Mouse (Mus musculus): ENCODE results near the gene Ccdc15. TPM values are rescaled to one million over a fixed set of nuclear protein-coding genes. Genes with fewer than 3 reads are reported as not detected.
A peak's percentile ranks its signal among the peaks of the same experiment; 100 is the strongest.

Gene Ccdc15
- total RNA-seq, 2 experiments from 2014 or later, result 1.3 to 1.5 TPM

GRCm38 (mm10) chr9:37244600-37244999 is 103.6 kb downstream of the Ccdc15 start:
- DNase-seq (ENCODE audit: low spot score), result no peak
- intact Hi-C loops (cut with DNase I), result no loop called here

- intact Hi-C loops (cut with DNase I), result no loop called here
- no peak for DNase-seq (ENCODE audit: low spot score)
These were observed 105.5 kb downstream of the Ccdc15 start for GRCm38 (mm10) chr9:37242764-37243163.

- DNase-seq (ENCODE audit: low spot score), result no peak
- intact Hi-C loops (cut with DNase I), result no loop called here
These were observed 112.1 kb downstream of the Ccdc15 start for GRCm38 (mm10) chr9:37235951-37236737.

DNA sequence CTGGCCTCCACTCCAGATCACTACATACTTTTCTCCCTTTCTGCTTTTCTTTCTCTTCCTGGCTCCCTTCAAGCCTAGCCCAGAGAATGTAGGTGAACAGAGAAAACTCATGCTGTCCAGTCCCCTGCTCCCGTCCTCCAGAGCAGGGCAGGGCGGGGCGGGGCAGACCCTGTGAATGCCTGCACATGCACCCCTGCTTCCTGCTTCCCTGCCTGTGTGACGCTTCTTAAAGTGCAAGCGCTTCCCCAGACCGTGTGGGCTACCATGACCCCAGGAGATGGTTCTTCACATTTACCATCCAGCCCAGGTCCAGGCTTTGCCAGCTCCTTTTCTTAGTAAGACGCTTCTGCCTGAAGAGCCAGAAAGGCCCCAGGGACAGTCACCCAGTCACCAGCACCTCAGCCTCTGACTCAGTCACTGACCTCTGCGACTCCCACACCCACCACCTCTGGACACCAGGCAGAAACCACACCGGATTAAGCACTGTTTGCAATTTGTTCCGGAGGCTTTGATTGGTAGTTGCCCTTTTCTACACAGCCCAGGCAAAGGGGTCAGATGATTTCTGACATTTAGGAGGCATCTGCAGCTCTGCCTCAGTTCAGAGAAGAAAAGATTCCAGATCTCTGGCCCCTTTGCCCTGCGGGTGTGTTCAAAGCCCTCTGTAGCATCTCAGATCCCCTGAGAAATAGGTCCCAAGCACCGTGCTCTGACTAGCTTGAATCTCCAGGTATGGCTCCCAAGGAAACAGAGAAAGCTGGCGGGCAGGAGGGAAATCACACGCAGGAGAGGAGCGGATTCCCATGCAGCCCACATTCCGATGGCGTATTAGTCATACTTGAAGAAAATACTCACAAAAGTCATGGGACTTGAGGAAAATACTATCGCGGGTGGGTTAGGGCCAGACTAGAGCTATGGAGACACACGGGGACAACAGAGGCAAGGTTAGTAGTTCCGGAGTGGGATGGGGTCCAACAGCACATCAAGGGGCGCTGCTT is 115.7 kb downstream of the Ccdc15 start:
- no peak for DNase-seq (ENCODE audit: low spot score)
- intact Hi-C loops (cut with DNase I), result no loop called here

- no peak for DNase-seq (ENCODE audit: low spot score)
- intact Hi-C loops (cut with DNase I), result loop anchor here (1.0 to 2.0 kb wide), 4 partner anchors 53 to 336 kb away; no protein-coding TSS in a partner anchor
These were observed 117.6 kb downstream of the Ccdc15 start for GRCm38 (mm10) chr9:37230486-37231195.

DNA sequence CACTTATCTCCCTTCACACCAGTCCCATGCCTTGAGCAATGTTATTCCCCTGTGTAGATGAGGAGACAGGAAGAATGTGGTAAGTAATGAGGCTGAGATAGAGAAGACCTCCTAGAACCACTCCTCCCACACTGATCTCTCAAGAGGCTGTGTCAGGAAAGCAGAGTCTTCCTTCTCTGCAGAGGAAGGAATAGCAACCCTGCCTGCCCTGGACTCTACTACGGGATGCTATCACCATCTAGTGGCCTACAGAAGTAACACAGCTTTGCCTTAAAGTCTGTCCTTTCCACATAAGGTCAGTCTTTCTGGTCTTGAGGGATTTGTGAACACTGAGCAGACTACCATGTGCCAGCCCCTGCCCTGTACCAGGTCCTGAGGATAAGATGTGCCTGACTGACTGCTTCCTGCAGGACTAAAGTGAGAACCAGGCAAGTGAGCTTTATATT is 118.3 kb downstream of the Ccdc15 start:
- intact Hi-C loops (cut with DNase I), result loop anchor here (1.0 to 2.0 kb wide), 4 partner anchors 53 to 335 kb away; no protein-coding TSS in a partner anchor
- DNase-seq (ENCODE audit: low spot score), result peak; percentile 31

Other genes with a start within 250 kb of the Ccdc15 start
- 1 to 10 TPM; 6.3 to 8.3 TPM for gene Pknox2, start 201.0 kb downstream of the Ccdc15 start, total RNA-seq (2021)
- 1 to 10 TPM; 6.5 to 7.8 TPM for gene Tmem218, start 140.2 kb downstream of the Ccdc15 start, total RNA-seq (2021)
- gene Slc37a2, start 92.7 kb downstream of the Ccdc15 start, total RNA-seq (2021), result 1 to 10 TPM; 3.6 to 4.2 TPM
- gene Hepacam, start 18.9 kb upstream of the Ccdc15 start, total RNA-seq (2021), result not detected
- gene Robo4, start 53.5 kb upstream of the Ccdc15 start, total RNA-seq (2021), result 10 to 100 TPM; 29.7 to 30.1 TPM
- not detected for gene Robo3, start 84.8 kb upstream of the Ccdc15 start, total RNA-seq (2021)
- 1 to 10 TPM; 7.8 to 8.0 TPM for gene Msantd2, start 140.9 kb upstream of the Ccdc15 start, total RNA-seq (2021)
- 10 to 100 TPM; 62.5 to 77.7 TPM for gene Esam, start 179.6 kb upstream of the Ccdc15 start, total RNA-seq (2021)
- gene Vsig2, start 190.8 kb upstream of the Ccdc15 start, total RNA-seq (2021), result 1 to 10 TPM; 4.1 to 4.7 TPM
- gene Nrgn, start 204.5 kb upstream of the Ccdc15 start, total RNA-seq (2021), result 1 to 10 TPM; 3.2 to 6.7 TPM
- gene Siae, start 207.3 kb upstream of the Ccdc15 start, total RNA-seq (2021), result 1 to 10 TPM; 8.4 to 8.7 TPM

All from heart, postnatal 25 days (tissue).